Mouse (Mus musculus) cerebellum, adult 11-12 months (tissue): ENCODE results near the gene Ncbp1.

Experiments used
- DNase-seq: peaks from one replicate; pipeline ENCODE4 v3.0.0; 2022

The Ncbp1 gene

DNA sequence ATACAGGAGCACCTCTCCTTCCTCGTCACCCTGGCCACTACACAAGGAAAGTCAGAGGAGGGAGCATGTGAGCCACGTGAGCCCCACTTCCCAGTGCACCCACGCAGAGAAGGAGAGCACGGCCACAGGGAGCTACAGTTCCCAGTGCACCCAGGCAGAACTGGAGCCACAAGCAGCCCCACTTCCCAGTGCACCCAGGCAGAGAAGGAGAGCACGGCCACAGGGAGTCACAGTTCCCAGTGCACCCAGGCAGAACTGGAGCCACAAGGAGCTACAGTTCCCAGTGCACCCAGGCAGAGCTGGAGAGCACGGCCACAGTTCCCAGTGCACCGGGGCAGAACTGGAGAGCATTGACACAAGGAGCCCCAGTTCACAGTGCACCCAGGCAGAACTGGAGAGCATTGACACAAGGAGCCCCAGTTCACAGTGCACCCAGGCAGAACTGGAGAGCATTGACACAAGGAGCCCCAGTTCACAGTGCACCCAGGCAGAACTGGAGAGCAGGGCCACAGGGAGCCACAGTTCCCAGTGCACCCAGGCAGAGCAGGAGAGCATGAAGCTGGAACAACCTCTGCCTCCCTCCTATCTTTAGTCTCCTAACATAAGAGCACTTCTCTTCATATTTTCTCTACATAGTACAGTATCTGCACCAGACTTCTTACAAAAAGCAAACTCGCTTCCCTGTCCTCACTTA, 9.0 kb upstream of the Ncbp1 start:
- DNase-seq: no peak

DNA sequence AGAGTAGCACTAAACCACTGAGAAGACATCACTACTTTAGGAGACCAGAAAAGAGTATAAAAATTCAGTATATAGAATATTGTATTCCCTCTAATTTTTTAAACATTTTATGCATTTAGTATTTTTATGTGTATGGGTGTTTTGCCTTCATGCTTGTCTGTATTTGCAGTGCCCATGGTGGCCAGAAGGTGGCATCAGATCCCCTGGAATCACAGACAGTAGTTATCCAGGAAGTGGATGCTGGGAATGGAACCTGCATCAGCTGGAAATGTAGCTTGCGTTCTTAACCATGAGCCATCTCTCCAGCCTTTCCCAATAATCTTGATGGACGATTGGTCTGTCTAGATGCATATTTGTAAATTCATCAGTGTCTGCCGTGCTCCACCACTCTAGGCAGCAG, 8.2 kb upstream of the Ncbp1 start:
- no peak for DNase-seq

DNA sequence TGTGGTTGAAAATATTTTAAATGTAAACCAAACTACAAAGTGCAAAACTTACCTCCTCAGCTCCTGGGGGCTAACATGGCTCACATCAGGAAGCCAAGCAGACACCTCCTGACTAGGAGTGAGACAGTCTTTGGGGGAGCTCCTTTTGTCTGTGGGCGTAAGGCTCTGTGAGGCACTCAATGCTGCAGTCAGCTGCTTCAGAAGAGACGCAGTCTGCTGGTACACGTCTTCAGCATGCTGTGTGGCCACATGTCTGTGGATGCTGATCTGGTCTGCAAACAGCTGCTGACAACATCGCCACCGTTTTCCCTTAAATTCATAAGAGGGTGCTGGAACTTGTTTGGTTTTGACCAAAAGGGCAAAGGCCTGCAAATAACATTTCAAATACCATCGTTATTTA, 6.6 kb upstream of the Ncbp1 start:
- DNase-seq: no peak

- no peak for DNase-seq
Measured at GRCm38 (mm10) chr4:46137629-46138286, 655 bp upstream of the Ncbp1 start.

- DNase-seq: no peak
Measured at GRCm38 (mm10) chr4:46144323-46144722, 5.9 kb downstream of the Ncbp1 start.

DNA sequence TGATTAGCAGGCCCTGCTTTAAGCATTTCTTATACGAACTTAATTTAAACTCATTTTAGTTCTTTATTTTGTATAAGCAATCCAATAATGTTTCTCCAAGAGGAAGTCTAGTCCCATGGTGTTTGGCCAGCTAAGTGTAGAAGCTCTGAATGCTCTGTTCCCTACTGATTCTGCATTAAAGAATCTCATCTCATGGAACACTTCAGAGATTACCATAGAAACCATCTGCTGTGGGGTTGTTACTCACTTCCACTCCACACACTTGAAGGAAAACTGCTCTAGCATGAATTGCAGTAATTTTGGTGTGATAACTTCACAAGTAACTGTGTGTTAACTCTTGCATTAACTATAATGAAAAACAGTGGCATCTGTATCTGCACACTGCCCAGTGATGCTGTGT, 8.5 kb downstream of the Ncbp1 start:
- no peak for DNase-seq

DNA sequence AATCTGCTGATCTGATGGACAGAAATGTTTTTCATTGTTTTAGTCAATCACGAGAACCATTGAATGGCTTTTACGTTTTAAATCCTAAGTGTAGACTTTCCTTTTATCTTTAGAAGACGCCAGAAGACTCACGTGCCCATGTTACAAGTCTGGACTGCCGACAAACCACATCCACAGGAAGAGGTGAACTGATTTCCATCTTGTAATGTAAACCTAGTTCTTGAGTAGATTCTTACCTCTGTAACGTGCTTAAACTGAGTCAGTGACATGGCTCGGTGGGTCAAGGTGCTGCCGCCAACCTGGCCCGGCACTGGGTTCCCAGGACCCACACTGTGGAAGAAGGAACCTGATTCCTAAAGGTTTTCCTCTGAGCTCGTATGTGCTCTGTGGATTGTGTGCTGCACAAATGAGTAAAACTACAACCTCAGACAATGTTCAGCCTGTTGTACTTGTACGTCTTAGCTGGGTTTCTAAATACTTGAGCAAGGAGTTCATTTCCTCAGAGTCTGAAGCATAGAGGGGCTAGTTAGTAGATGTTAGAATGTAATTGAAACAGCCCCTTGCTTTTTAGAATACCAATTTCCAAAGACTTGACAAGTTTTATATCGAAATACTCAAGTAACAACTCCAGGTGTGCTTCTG, 13.6 kb downstream of the Ncbp1 start:
- no peak for DNase-seq

GRCm38 (mm10) chr4:46164027-46164426, 25.6 kb downstream of the Ncbp1 start:
- no peak for DNase-seq

GRCm38 (mm10) chr4:46165831-46166230, 27.4 kb downstream of the Ncbp1 start:
- no peak for DNase-seq

DNA sequence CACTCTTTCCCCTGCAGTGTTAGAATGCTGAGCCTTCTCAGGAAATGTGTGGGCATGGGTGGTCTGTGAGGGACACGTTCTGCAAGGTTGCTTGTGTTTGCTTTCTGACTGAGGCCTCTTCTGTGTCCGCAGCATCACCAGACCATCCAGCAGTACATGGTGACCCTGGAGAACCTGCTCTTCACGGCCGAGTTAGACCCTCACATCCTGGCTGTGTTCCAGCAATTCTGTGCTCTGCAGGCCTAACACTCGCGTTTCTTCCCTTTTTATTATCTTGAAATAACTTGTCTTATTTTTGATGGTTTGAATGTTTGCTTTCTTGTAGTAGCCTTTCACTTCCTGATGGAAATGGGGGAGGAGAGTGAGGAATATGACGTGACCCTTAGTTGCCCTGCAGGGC, 33.3 kb downstream of the Ncbp1 start:
- DNase-seq: no peak

DNA sequence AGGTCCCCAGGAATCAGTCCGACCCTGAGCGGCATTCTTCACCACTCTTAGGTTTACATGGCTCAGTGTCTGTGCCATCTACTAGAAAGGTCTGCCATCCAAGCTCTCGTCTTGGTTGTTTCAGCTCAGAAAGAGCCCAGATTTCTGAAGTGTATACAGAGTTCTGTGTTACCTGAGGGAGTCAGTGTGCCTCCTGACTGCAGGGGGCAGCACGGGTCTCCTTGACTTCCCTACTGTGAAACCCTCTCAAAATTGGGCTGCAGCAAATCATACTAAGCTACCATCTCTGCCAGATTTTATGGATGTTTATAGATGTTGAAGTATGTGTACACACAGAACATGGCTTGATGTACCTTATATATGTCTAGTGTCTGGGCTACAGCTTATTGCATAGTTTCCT, 37.9 kb downstream of the Ncbp1 start:
- DNase-seq: no peak

GRCm38 (mm10) chr4:46177018-46177417, 38.6 kb downstream of the Ncbp1 start:
- DNase-seq: no peak

DNA sequence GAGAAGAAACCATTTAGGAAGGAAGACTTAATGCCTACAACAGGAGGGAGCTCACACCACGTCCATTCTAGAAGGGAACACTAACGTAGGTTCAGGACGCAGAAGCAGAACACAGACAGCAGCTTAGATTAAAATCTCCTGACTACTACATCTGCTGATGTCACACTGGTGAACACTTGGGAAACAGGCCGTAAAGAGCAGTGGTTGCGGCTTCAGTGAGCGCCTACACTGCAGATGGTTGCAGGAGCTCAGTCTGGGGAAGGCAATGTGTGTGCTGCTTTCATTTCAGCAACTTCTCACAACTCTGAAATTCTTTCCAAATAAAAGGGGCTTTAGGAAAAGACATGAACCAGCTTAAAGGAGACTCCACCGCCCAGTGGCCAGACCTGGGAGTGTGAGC, 39.1 kb downstream of the Ncbp1 start:
- no peak for DNase-seq

GRCm38 (mm10) chr4:46181168-46181567, 42.8 kb downstream of the Ncbp1 start:
- DNase-seq: no peak

GRCm38 (mm10) chr4:46182181-46182580, 43.8 kb downstream of the Ncbp1 start:
- DNase-seq: no peak

DNA sequence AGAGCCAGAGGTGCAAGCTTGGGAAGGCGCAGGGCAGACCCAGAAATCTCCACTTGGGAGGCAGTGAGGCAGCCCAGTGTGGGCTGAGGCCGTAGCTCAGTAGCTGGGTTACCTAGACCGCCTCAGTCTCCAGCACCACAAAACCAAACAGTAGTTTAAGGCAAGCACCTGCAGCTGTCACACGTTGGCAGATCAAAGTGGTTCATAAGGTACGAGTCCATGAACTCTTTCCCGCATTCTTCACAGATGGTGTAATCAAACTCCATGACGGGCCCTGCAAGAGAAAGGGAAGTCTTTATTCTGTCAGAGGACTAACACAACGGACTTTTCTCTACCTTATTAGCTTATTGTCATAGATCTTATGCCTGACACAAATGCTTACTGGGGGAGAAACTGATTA, 47.0 kb downstream of the Ncbp1 start:
- no peak for DNase-seq

GRCm38 (mm10) chr4:46185890-46186289, 47.5 kb downstream of the Ncbp1 start:
- DNase-seq: no peak

DNA sequence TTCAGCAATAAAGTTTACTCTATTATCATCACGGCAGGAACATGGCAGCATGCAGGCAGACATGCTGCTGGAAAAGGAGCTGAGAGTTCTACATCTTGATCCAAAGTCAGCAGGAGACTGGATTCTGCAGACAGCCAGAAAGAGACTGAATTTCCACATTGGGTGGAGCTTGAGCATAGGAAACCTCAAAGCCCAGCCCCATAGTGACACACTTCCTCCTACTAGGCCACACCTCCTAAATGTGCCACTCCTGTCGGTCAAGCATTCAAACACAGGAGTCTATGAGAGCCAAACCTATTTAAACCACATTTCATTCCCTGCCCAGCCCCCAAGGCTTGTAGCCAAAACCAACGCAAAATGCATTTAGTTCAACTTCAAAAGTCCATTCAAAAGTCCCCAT, 48.1 kb downstream of the Ncbp1 start:
- DNase-seq: no peak

GRCm38 (mm10) chr4:46192011-46192410, 53.6 kb downstream of the Ncbp1 start:
- DNase-seq: peak; percentile 23

DNA sequence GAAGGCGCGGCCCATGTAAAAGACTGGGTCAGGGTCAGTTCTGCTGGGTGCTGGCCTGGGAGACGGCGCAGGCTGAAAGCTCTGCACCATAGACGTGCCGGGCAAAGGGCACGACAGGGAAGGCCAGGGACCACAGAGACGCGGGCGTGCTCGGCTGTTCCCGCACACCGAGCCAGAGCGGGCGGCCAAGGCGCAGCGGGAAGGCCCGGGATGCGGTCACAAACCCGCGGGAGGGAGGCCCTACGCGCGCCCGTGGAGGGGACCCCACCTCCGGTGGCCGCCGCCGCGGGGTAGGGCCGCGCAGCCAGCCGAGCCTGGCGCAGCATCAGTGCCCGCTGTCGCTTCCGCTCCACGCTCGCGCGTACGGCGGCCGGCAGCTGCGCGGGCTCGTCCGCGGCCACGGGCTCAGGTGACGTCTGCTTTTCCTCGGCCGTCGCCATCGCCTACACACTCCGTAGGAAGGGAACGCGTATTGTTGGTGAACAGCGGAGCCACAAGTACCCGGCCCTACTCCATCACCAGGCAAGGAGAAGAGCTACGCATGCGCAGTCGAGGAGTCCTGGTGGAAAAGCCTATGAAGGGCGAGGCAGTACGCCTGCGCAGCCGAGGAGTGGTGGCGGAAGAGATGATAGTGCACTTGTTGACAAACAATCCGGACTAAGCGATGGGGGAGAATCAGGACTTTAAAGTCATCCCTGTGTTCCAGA, 57.5 kb downstream of the Ncbp1 start, which contains the start of gene Xpa:
TSS of gene Xpa (minus strand) at position 531 of the 707 bp plus-strand sequence.
- peak; percentile 97 for DNase-seq

DNA sequence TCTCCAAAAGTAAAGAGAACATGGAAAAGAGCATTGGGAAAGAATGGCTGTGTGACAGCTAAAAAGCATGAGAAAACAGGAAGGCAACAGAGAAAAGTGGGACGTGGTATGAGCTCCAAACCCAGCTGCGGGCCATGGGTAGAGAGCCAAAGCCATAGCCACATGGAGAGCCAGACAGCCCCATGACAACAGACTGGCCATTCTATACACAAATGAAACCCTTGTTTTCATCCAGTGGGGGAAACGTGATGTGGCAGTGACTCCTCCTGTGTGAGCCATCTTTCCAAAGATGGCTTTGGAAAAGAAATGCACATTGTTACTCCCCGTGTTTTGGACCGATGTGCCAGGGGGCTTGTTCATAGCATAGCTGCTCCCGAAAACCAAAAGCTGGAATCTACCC, 58.1 kb downstream of the Ncbp1 start:
- no peak for DNase-seq

DNA sequence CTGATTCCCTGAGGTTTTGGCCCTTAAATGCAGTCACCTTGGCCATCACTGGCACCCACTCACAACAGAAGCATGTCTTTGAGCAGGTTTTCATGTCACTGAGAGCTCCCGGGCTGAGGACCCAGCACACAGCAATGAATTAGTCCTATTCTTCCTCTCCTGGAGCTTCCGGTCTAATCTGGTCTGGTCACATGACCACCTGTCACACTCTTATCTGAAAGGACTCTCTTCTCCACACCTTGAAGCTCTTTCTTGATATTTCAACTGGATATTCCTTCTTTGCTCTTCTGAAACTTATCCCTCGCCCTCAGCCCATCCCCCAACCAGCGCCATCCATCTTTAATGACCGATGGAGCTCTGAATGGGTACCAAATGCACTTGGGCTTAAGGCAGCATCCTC, 59.7 kb downstream of the Ncbp1 start:
- peak; percentile 12 for DNase-seq

GRCm38 (mm10) chr4:46201834-46202561, 63.6 kb downstream of the Ncbp1 start:
- peak; percentile 77 for DNase-seq
